Mouse (Mus musculus) midbrain, embryonic 14.5 days (tissue): Measurements from ENCODE around the gene 4930595D18Rik. TPM values are rescaled to one million over a fixed set of nuclear protein-coding genes. Genes with fewer than 3 reads are reported as not detected.

Experiments used
- ATAC-seq: fragments of 200-750 bp; cut with Nextera tagmentation; 2 replicates; pipeline ENCODE4 v1.8.0; 2017; ENCODE audit warnings: moderate number of reproducible peaks, moderate library complexity; ENCODE audit not compliant: low FRiP score, low TSS enrichment
- DNase-seq: peaks from one replicate; pipeline ENCODE4 v3.0.0-alpha.2; 2015
- H3K27ac ChIP-seq: fragments of 300-500 bp; sonication (generic); replicated peaks from 2 replicates; pipeline ENCODE4 v1.5.1; 2014; ENCODE audit warnings: mild to moderate bottlenecking, low read depth, low read length, moderate library complexity
- H3K27me3 ChIP-seq: fragments of 300-500 bp; sonication (generic); 2 replicates; pipeline ENCODE4 v1.6.1; 2014; ENCODE audit warnings: low read length, control low read depth, mixed read lengths; ENCODE audit not compliant: control insufficient read depth, insufficient read depth
- H3K36me3 ChIP-seq: fragments of 300-500 bp; sonication (generic); 2 replicates; pipeline ENCODE4 v1.6.1; 2014; ENCODE audit warnings: low read length, control low read depth; ENCODE audit not compliant: control insufficient read depth, insufficient read depth
- H3K4me1 ChIP-seq: fragments of 300-500 bp; sonication (generic); 2 replicates; pipeline ENCODE4 v1.6.1; 2014; ENCODE audit warnings: mild to moderate bottlenecking, antibody characterized with exemption, low read length, control low read depth; ENCODE audit not compliant: control insufficient read depth, insufficient read depth
- H3K4me2 ChIP-seq: fragments of 300-500 bp; sonication (generic); 2 replicates; pipeline ENCODE4 v1.6.1; 2014; ENCODE audit warnings: mild to moderate bottlenecking, low read length, moderate library complexity
- H3K4me3 ChIP-seq: fragments of 300-500 bp; sonication (generic); replicated peaks from 2 replicates; pipeline ENCODE4 v1.5.1; 2014; ENCODE audit warnings: low read depth, low read length
- H3K9ac ChIP-seq: fragments of 300-500 bp; sonication (generic); replicated peaks from 2 replicates; pipeline ENCODE4 v1.6.1; 2014; ENCODE audit warnings: mild to moderate bottlenecking, low read length, moderate library complexity
- H3K9me3 ChIP-seq: fragments of 300-500 bp; sonication (generic); 2 replicates; pipeline ENCODE4 v1.6.1; 2016; ENCODE audit warnings: low read length, control low read depth, mixed read lengths; ENCODE audit not compliant: control insufficient read depth
- WGBS: fragments of 180-500 bp; shearing (Covaris S2); extraction: QIAGEN DNeasy Blood & Tissue Kit; methylation state at CpG from one replicate; pipeline ENCODE4 v1.1.7; 2014; 5-methylcytosine and 5-hydroxymethylcytosine counted together
- polyA plus RNA-seq: library from polyadenylated mRNA; unstranded; fragments of >200 nt; fragmentation: Nextera tagmentation; extraction: Ambion mirVana; gene quantifications from 2 replicates; pipeline ENCODE4 v1.2.1, GENCODE M21; 2014

The 4930595D18Rik gene
- polyA plus RNA-seq, 1 experiment from 2014 or later: not detected

GRCm38 (mm10) chr12:111203945-111204344 lies 19.7 kb upstream of the 4930595D18Rik start:
- DNase-seq: peak; percentile 73
- ATAC-seq: no peak

GRCm38 (mm10) chr12:111203076-111203475 lies 18.8 kb upstream of the 4930595D18Rik start:
- H3K9ac ChIP-seq: no peak overlapping the region
- H3K36me3 ChIP-seq: no peaks in the 10 kb centered on the region
- no peak overlapping the region for H3K4me2 ChIP-seq
- no peaks in the 10 kb centered on the region for H3K9me3 ChIP-seq
- H3K27ac ChIP-seq: peak overlapping the region; percentile 46
- DNase-seq (peak; percentile 70), ATAC-seq (no peak)
- no peaks in the 10 kb centered on the region for H3K27me3 ChIP-seq
- peaks cover 7% of the 10 kb centered on the region for H3K4me1 ChIP-seq
- H3K4me3 ChIP-seq: no peak overlapping the region
- 49% methylated on average over 10 of the region's 10 CpGs for WGBS

More at GRCm38 (mm10) chr12:111203945-111204344, 19.7 kb upstream of the 4930595D18Rik start:
- no peak overlapping the region for H3K4me2 ChIP-seq
- H3K36me3 ChIP-seq: no peaks in the 10 kb centered on the region
- no peaks in the 10 kb centered on the region for H3K9me3 ChIP-seq
- H3K27ac ChIP-seq: 0 out of 2 replicates have a peak overlapping the region, but pooled peaks have one; percentile 55
- no peak overlapping the region for H3K9ac ChIP-seq
- 32% methylated on average over 3 of the region's 3 CpGs for WGBS
- no peak overlapping the region for H3K4me3 ChIP-seq
- H3K27me3 ChIP-seq: no peaks in the 10 kb centered on the region
- peaks cover 7% of the 10 kb centered on the region for H3K4me1 ChIP-seq

GRCm38 (mm10) chr12:111196548-111196947 lies 12.3 kb upstream of the 4930595D18Rik start:
- Histone ChIP-seq H3K9me3 (no peaks in the 10 kb centered on the region), H3K36me3 (no peaks in the 10 kb centered on the region), H3K27me3 (no peaks in the 10 kb centered on the region), H3K4me1 (peaks cover 10% of the 10 kb centered on the region), H3K4me3 (no peak overlapping the region), H3K9ac (no peak overlapping the region), H3K27ac (no peak overlapping the region), H3K4me2 (no peak overlapping the region)
- ATAC-seq: no peak
- 95% methylated on average over 4 of the region's 4 CpGs for WGBS
- DNase-seq: no peak

GRCm38 (mm10) chr12:111193331-111193730 lies 9.0 kb upstream of the 4930595D18Rik start:
- no peak overlapping the region for H3K9ac ChIP-seq
- no peaks in the 10 kb centered on the region for H3K27me3 ChIP-seq
- no peak overlapping the region for H3K4me2 ChIP-seq
- WGBS: 78% methylated on average over 9 of the region's 9 CpGs
- no peaks in the 10 kb centered on the region for H3K9me3 ChIP-seq
- H3K27ac ChIP-seq: no peak overlapping the region
- H3K36me3 ChIP-seq: no peaks in the 10 kb centered on the region
- ATAC-seq: no peak
- peaks cover 10% of the 10 kb centered on the region for H3K4me1 ChIP-seq
- no peak for DNase-seq
- no peak overlapping the region for H3K4me3 ChIP-seq

- Histone ChIP-seq H3K9ac (no peak overlapping the region), H3K4me2 (no peak overlapping the region), H3K27ac (no peak overlapping the region), H3K36me3 (no peaks in the 10 kb centered on the region), H3K27me3 (no peaks in the 10 kb centered on the region), H3K9me3 (no peaks in the 10 kb centered on the region), H3K4me1 (peaks cover 10% of the 10 kb centered on the region), H3K4me3 (no peak overlapping the region)
- 78% methylated on average over 6 of the region's 6 CpGs for WGBS
- DNase-seq (no peak), ATAC-seq (no peak)
Measured at GRCm38 (mm10) chr12:111192777-111193176, 8.5 kb upstream of the 4930595D18Rik start.

GRCm38 (mm10) chr12:111190891-111191290 lies 6.6 kb upstream of the 4930595D18Rik start:
- H3K4me1 ChIP-seq: peaks cover 10% of the 10 kb centered on the region
- H3K9me3 ChIP-seq: no peaks in the 10 kb centered on the region
- H3K4me2 ChIP-seq: no peak overlapping the region
- ATAC-seq (no peak), DNase-seq (no peak)
- no peak overlapping the region for H3K4me3 ChIP-seq
- H3K27ac ChIP-seq: no peak overlapping the region
- WGBS: 60% methylated on average over 2 of the region's 2 CpGs
- no peaks in the 10 kb centered on the region for H3K27me3 ChIP-seq
- H3K9ac ChIP-seq: no peak overlapping the region
- no peaks in the 10 kb centered on the region for H3K36me3 ChIP-seq

GRCm38 (mm10) chr12:111190355-111190754 lies 6.1 kb upstream of the 4930595D18Rik start:
- 94% methylated on average over 5 of the region's 5 CpGs for WGBS
- DNase-seq (no peak), ATAC-seq (no peak)

GRCm38 (mm10) chr12:111188295-111188694 lies 4.0 kb upstream of the 4930595D18Rik start:
- peaks cover 5% of the 10 kb centered on the region for H3K4me1 ChIP-seq
- ATAC-seq: no peak
- no peak overlapping the region for H3K9ac ChIP-seq
- no peaks in the 10 kb centered on the region for H3K27me3 ChIP-seq
- H3K27ac ChIP-seq: no peak overlapping the region
- DNase-seq: no peak
- 97% methylated on average over 4 of the region's 4 CpGs for WGBS
- H3K4me2 ChIP-seq: no peak overlapping the region
- no peak overlapping the region for H3K4me3 ChIP-seq
- no peaks in the 10 kb centered on the region for H3K9me3 ChIP-seq
- H3K36me3 ChIP-seq: no peaks in the 10 kb centered on the region

More at GRCm38 (mm10) chr12:111190355-111190754, 6.1 kb upstream of the 4930595D18Rik start:
- Histone ChIP-seq H3K9me3 (no peaks in the 10 kb centered on the region), H3K9ac (no peak overlapping the region), H3K36me3 (no peaks in the 10 kb centered on the region), H3K4me2 (no peak overlapping the region), H3K27me3 (no peaks in the 10 kb centered on the region), H3K4me3 (no peak overlapping the region), H3K27ac (no peak overlapping the region), H3K4me1 (peaks cover 10% of the 10 kb centered on the region)

GRCm38 (mm10) chr12:111186986-111187385 lies 2.7 kb upstream of the 4930595D18Rik start:
- H3K4me3 ChIP-seq: no peak overlapping the region
- WGBS: 95% methylated on average over 3 of the region's 3 CpGs
- no peak overlapping the region for H3K27ac ChIP-seq
- H3K9ac ChIP-seq: no peak overlapping the region
- H3K27me3 ChIP-seq: no peaks in the 10 kb centered on the region
- DNase-seq (no peak), ATAC-seq (no peak)
- H3K36me3 ChIP-seq: no peaks in the 10 kb centered on the region
- no peak overlapping the region for H3K4me2 ChIP-seq
- H3K9me3 ChIP-seq: no peaks in the 10 kb centered on the region
- H3K4me1 ChIP-seq: no peaks in the 10 kb centered on the region
